ENCODE assay signal across 9 mouse cellular contexts in the genomic region with DNA sequence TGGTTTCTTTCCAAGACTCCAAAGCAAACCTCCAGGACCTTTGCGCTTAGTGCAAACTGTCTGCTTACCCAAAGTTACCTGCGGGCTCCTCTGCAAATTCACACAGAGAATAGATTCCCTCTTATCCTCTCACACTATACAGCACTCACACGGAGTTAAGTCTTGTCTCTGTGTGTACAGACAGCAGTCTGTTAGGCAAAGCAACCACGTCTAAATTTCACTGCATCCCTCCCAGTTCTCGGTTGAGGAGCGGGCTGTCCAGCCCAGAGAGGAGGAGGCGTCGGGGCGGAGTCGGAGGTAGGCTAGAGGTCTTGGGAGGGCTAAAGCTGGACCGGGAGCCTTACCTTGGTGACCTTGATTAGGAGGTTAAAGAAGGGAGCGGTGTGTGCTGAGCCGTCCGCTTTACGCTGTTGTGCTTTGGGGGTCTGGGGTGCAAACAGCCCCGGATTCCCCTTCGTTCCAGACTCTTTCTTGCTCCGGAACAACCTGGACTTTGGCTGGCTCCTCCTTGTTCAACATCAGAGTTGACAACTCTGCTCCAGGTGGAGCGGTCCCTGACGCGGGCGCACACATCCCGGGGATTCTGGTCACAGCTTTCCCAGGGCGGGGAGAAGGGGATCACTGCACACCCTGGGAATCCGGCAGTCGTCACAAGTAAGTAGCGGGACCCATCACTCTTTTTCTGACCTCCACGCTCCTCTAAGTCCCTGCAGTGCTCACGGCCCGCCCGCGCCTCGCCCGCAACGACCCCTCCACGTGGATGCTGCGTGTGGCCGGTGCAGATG. TPM values are rescaled to one million over a fixed set of nuclear protein-coding genes. Genes with fewer than 3 reads are reported as not detected.
A peak's percentile ranks its signal among the peaks of the same experiment; 100 is the strongest.
DNase-seq lines count a peak whose midpoint lies in the region; ATAC-seq and TF ChIP-seq lines count a peak whose summit lies in the region.
"Had no signal": no experiment of that assay in that cellular context is flagged by ENCODE, and none has a peak within 500 bp of the region (broad histone marks: within the 10 kb centered on the region; RNA-seq: fewer than 3 reads in every experiment).

No protein-coding gene starts in this region.

- no peak for ATAC-seq in heart, embryonic 13.5 days (ENCODE audit: extremely low read depth, insufficient number of reproducible peaks, low FRiP score, low TSS enrichment)
- ATAC-seq in embryonic facial prominence, embryonic 11.5 days (replicated peaks; ENCODE audit: insufficient number of reproducible peaks, low FRiP score, low TSS enrichment, low read depth): no peak
- ATAC-seq in intestine, embryonic 16.5 days: no peak
- ATAC-seq in cerebellum, adult (ENCODE audit: insufficient number of reproducible peaks, low FRiP score, low TSS enrichment): no peak

- TF ChIP-seq POLR2A in kidney, adult 2 months (IDR thresholded peaks at IDR 0.05; ENCODE audit: low read depth, low read length): no peak

- 9% methylated on average over 38 of the region's 38 CpGs for WGBS in heart, embryonic 13.5 days
- 9% methylated on average over 38 of the region's 38 CpGs for WGBS in embryonic facial prominence, embryonic 11.5 days
- WGBS in intestine, embryonic 16.5 days: 6% methylated on average over 38 of the region's 38 CpGs
- WGBS in kidney, adult 2 months: 8% methylated on average over 38 of the region's 38 CpGs

- H3K36me3 ChIP-seq in heart, embryonic 13.5 days: no peaks in the 10 kb centered on the region
- no peaks in the 10 kb centered on the region for H3K36me3 ChIP-seq in embryonic facial prominence, embryonic 11.5 days (replicated peaks; ENCODE audit: control insufficient read depth, insufficient read depth, low read depth, low read length)
- H3K36me3 ChIP-seq in intestine, embryonic 16.5 days (ENCODE audit: control insufficient read depth, insufficient read depth, low read length): no peaks in the 10 kb centered on the region
- no peaks in the 10 kb centered on the region for H3K36me3 ChIP-seq in kidney, adult 2 months (ENCODE audit: control insufficient read depth, insufficient read depth, low read length)

- DNase-seq in heart, postnatal 36 days: no peak
- DNase-seq in embryonic facial prominence, embryonic 11.5 days (ENCODE audit: low spot score): peak; percentile 15
- peak; percentile 22 for DNase-seq in neural tube, embryonic 10.5 days (ENCODE audit: extremely low spot score, low spot score)
- no peak for DNase-seq in frontal cortex, postnatal 36 days (ENCODE audit: low spot score in 2 of 2)
- DNase-seq in kidney, adult 2 months: no peak

- H3K4me1 ChIP-seq in heart, embryonic 13.5 days: peaks cover 18% of the 10 kb centered on the region
- no peaks in the 10 kb centered on the region; the same call in 1 of the 2 replicates for H3K4me1 ChIP-seq in embryonic facial prominence, embryonic 11.5 days (ENCODE audit: control insufficient read depth, insufficient read depth, low read length)
- peaks cover 11% of the 10 kb centered on the region; the same call in 1 of the 2 replicates for H3K4me1 ChIP-seq in intestine, embryonic 16.5 days (ENCODE audit: control insufficient read depth, insufficient read depth, low read length)
- H3K4me1 ChIP-seq in kidney, adult 2 months (ENCODE audit: control insufficient read depth, insufficient read depth, low read length): no peaks in the 10 kb centered on the region

- peaks cover 61% of the 10 kb centered on the region for H3K27me3 ChIP-seq in heart, embryonic 13.5 days (replicated peaks)
- H3K27me3 ChIP-seq in embryonic facial prominence, embryonic 11.5 days (ENCODE audit: control insufficient read depth, insufficient read depth, low read length): peaks cover 13% of the 10 kb centered on the region
- peaks cover 8% of the 10 kb centered on the region for H3K27me3 ChIP-seq in intestine, embryonic 16.5 days (replicated peaks; ENCODE audit: control insufficient read depth, insufficient read depth, low read length)
- H3K27me3 ChIP-seq in kidney, adult 2 months (replicated peaks; ENCODE audit: control insufficient read depth, insufficient read depth, low read length): no peaks in the 10 kb centered on the region; the same call in 1 of the 2 replicates

- no peak overlapping the region for H3K27ac ChIP-seq in heart, embryonic 13.5 days (replicated peaks)
- no peak overlapping the region for H3K27ac ChIP-seq in embryonic facial prominence, embryonic 11.5 days (replicated peaks; ENCODE audit: low read depth, low read length)
- no peak overlapping the region for H3K27ac ChIP-seq in intestine, embryonic 16.5 days (ENCODE audit: low read length)
- no peak overlapping the region for H3K27ac ChIP-seq in kidney, adult 2 months (ENCODE audit: insufficient read depth, low read depth, low read length)

- intact Hi-C loops in heart, postnatal 36 days (cut with DNase I): loop anchor here (5.0 kb wide), 1 partner anchor 32 kb away; no protein-coding TSS in a partner anchor

- peak overlapping the region; percentile 56 for H3K9ac ChIP-seq in heart, embryonic 13.5 days
- H3K9ac ChIP-seq in embryonic facial prominence, embryonic 11.5 days (replicated peaks; ENCODE audit: low read length): no peak overlapping the region
- peak overlapping the region; percentile 43; the same call in 1 of the 2 replicates for H3K9ac ChIP-seq in intestine, embryonic 16.5 days (ENCODE audit: low read depth, low read length)

- H3K9me3 ChIP-seq in heart, embryonic 13.5 days: no peaks in the 10 kb centered on the region
- H3K9me3 ChIP-seq in embryonic facial prominence, embryonic 11.5 days (replicated peaks; ENCODE audit: control insufficient read depth, low read length): no peaks in the 10 kb centered on the region
- H3K9me3 ChIP-seq in intestine, embryonic 16.5 days (ENCODE audit: control insufficient read depth, low read length): no peaks in the 10 kb centered on the region

- TF ChIP-seq CTCF in kidney, adult 2 months (conservative IDR thresholded peaks at IDR 0.05; ENCODE audit: insufficient read depth, insufficient read length, low read depth, low read length): no peak

- H3K4me2 ChIP-seq in heart, embryonic 13.5 days: peak overlapping the region; percentile 67
- H3K4me2 ChIP-seq in embryonic facial prominence, embryonic 11.5 days (ENCODE audit: low read depth, low read length): peak overlapping the region; percentile 17
- H3K4me2 ChIP-seq in intestine, embryonic 16.5 days (ENCODE audit: low read depth, low read length): peak overlapping the region; percentile 50

- peak overlapping the region; percentile 38 for H3K4me3 ChIP-seq in heart, embryonic 13.5 days
- H3K4me3 ChIP-seq in embryonic facial prominence, embryonic 11.5 days (ENCODE audit: low read depth, low read length): peak overlapping the region; percentile 7; the same call in 1 of the 2 replicates
- peak overlapping the region; percentile 37 for H3K4me3 ChIP-seq in intestine, embryonic 16.5 days (ENCODE audit: low read length)
- H3K4me3 ChIP-seq in kidney, adult 2 months (ENCODE audit: insufficient read depth, low read depth, low read length): no peak overlapping the region

RNA-seq across cellular contexts. Expression of a gene that starts 16.3 kb away (rescaled TPM):
- polyA plus RNA-seq in heart, embryonic 13.5 days (2015; fragmentation: Nextera tagmentation; extraction: Ambion mirVana): 16.6 and 19.9 TPM in 2 replicates
- total RNA-seq in heart, postnatal 36 days (2021): 100 to 1,000 TPM; 237 to 263 TPM
- 0.15 and 0.50 TPM in 2 replicates for polyA plus RNA-seq in embryonic facial prominence, embryonic 11.5 days (2014; fragmentation: Nextera tagmentation; extraction: Ambion mirVana)
- 1.7 and 1.8 TPM in 2 replicates for polyA plus RNA-seq in intestine, embryonic 16.5 days (2015; fragmentation: Nextera tagmentation; extraction: Ambion mirVana)
- 0.05 and 1.5 TPM in 2 replicates for polyA plus RNA-seq in kidney, adult 2 months (2012; rRNA removed)
- total RNA-seq: monocyte, adult 5-6 weeks had no signal

RNA-seq across cellular contexts. Expression of a gene that starts 34.9 kb away (rescaled TPM):
- 0.41 and 0.46 TPM in 2 replicates for polyA plus RNA-seq in heart, embryonic 13.5 days (2015; fragmentation: Nextera tagmentation; extraction: Ambion mirVana)
- total RNA-seq in heart, postnatal 36 days (2021): 1 to 10 TPM; 1.2 to 1.7 TPM
- polyA plus RNA-seq in embryonic facial prominence, embryonic 11.5 days (2014; fragmentation: Nextera tagmentation; extraction: Ambion mirVana): 0.74 and 0.84 TPM in 2 replicates
- polyA plus RNA-seq in intestine, embryonic 16.5 days (2015; fragmentation: Nextera tagmentation; extraction: Ambion mirVana): 0.78 and 1.0 TPM in 2 replicates
- 0.39 and 0.74 TPM in 2 replicates for polyA plus RNA-seq in kidney, adult 2 months (2012; rRNA removed)

Comparison
In these comparisons a context has a peak if more than half of its experiments do, and no peak if none do; other contexts are left out.
1. H3K4me2 ChIP-seq: peak in every context shown above with its lines; median percentile 67 in heart, embryonic 13.5 days; 50 in intestine, embryonic 16.5 days; 17 in embryonic facial prominence, embryonic 11.5 days.
2. DNase-seq: peak in embryonic facial prominence, embryonic 11.5 days (single experiment) and neural tube, embryonic 10.5 days (single experiment); none in heart, postnatal 36 days (0 of 2), frontal cortex, postnatal 36 days (0 of 2) and kidney, adult 2 months (single experiment).